Mouse (Mus musculus): ENCODE data around the gene Fam117a.
A peak's percentile ranks its signal among the peaks of the same experiment; 100 is the strongest.

Fam117a gene

DNA sequence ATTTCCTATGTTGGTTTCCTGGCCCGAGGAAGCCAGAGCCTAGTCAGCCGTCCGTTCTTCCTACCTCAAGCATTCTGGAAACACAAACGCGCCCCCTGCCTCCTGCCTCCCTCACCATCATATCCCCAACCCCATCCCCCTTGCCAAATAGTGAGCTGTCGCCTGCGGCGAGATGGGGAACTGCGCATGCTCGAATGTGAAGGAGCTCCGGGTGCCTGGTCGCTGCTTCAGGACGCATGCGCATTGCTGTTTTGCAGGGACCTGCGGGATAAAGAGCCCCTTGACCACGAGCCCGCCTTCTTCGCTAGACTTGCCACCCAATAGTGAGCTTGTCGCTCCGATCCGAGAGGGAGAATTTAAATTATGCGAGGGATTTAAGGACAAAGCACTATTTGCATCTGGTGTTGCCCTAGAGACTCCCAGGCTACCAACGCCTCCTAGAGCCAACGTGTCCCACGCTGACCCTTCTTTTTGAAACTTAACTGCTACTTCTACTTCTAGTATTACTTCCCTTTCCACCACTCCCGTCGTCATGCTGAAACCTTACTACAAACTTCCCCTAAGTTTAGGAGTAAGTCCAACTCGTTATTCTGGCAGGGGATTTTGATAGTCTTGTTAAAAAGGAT is 77.8 kb downstream of the Fam117a start:
- DNase-seq (ENCODE audit: extremely low spot score, low read depth, low spot score): peak; percentile 99

- no peak for DNase-seq (ENCODE audit: extremely low spot score, low read depth, low spot score)
These were observed 79.1 kb downstream of the Fam117a start for GRCm38 (mm10) chr11:95415931-95416330.

DNA sequence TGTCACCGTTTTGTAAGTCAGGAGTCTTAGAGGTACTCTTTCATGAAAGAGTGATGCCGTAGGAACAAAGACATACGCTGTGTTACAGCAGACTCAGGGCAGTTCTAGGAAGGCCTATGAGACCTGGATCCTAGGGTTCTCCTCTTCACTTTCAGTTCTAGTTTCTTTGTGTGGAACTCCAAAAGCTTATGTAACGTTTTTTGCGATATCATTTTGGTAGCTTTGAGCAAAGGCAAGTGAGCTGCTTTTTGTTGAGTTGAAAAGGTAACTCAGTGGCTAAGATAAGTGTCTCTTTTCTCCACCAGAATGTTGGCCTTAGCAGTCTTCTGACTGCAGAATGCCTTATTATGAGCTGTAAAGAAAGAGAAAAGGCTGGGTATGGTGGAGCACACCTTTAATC is 80.5 kb downstream of the Fam117a start:
- DNase-seq (ENCODE audit: extremely low spot score, low read depth, low spot score): no peak

- DNase-seq (ENCODE audit: extremely low spot score, low read depth, low spot score): no peak
These were observed 84.1 kb downstream of the Fam117a start for GRCm38 (mm10) chr11:95420880-95421435.

DNA sequence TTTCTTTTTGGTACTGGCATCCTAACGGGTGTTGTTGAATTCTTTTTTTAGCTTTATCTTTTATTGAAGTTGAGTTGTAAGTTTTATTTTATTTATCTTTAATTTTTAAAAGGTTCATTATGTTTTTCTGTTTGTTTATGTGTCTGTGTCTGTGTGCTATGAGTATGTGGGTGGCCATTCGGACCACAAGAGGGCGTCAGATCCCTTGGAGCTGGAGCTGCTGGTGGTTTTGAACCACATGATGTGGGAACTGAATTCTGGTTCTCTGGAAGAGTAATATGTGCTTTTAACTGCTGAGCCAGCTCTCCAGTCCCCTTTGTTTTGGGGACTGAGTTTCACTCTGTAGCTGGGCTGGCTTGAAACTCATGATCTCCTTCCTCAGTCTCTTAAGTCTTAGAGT is 86.7 kb downstream of the Fam117a start:
- DNase-seq (ENCODE audit: extremely low spot score, low read depth, low spot score): no peak

DNA sequence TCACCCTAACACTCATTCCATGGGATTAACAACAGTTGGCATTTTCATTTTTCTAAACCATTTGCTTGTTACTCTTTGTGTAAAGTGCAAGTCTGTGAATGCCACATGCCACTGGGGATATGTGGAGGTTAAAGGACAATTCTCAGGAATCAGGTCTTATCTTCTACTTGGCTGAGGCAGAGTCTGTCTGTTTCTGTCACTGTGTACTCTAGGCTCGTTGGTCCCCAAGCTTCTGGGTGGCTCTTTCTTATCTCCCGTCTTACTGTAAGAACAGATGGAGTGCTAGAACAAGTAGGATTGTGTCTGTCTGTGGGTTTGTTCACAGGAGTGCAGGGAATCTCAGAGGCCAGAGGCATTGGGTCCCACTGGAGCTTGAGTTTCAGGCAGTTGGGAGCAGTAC is 94.5 kb downstream of the Fam117a start:
- no peak for DNase-seq (ENCODE audit: extremely low spot score, low read depth, low spot score)
